Mouse (Mus musculus): ENCODE results near the gene Dst.

- TF ChIP-seq POLR2A (IDR thresholded peaks at IDR 0.05; ENCODE audit: borderline replicate concordance, control insufficient read depth, low read depth, low read length) (no peak), CTCF (IDR thresholded peaks at IDR 0.05; ENCODE audit: control insufficient read depth, insufficient read depth, low read length) (no peak)
Observed at GRCm38 (mm10) chr1:34016780-34017179, 108.8 kb downstream of the Dst start.
